Mouse (Mus musculus): ENCODE measurements around the gene Olfr283. TPM values are rescaled to one million over a fixed set of nuclear protein-coding genes. Genes with fewer than 3 reads are reported as not detected.

Olfr283 gene
- total RNA-seq (2023; ENCODE audit: inconsistent age) = not detected in 4 replicates

GRCm38 (mm10) chr15:98380846-98381245 is at the start of gene Olfr283:
Olfr283 (minus strand) TSS chr15:98380946.

GRCm38 (mm10) chr15:98340887-98341286 is 39.9 kb downstream of the Olfr283 start, which contains the start of gene Olfr284:
Olfr284 (minus strand) TSS chr15:98340987.

Other genes starting within 250 kb of the Olfr283 start
- 15.8 to 21.0 TPM (median 18.6 TPM) in 4 replicates for gene Asb8, start 215.3 kb downstream of the Olfr283 start, total RNA-seq (2023; ENCODE audit: inconsistent age)
- not detected in 4 replicates for gene Ccdc184, start 213.8 kb downstream of the Olfr283 start, total RNA-seq (2023; ENCODE audit: inconsistent age)
- gene Olfr288, start 185.4 kb downstream of the Olfr283 start, total RNA-seq (2023; ENCODE audit: inconsistent age) = not detected in 4 replicates
- not detected in 4 replicates for gene Gm44579, start 160.0 kb downstream of the Olfr283 start, total RNA-seq (2023; ENCODE audit: inconsistent age)
- not detected in 4 replicates for gene Olfr287, start 159.9 kb downstream of the Olfr283 start, total RNA-seq (2023; ENCODE audit: inconsistent age)
- not detected in 4 replicates for gene Olfr286, start 146.5 kb downstream of the Olfr283 start, total RNA-seq (2023; ENCODE audit: inconsistent age)
- not detected in 4 replicates for gene H1fnt, start 123.7 kb downstream of the Olfr283 start, total RNA-seq (2023; ENCODE audit: inconsistent age)
- not detected in 4 replicates for gene Zfp641, start 84.8 kb downstream of the Olfr283 start, total RNA-seq (2023; ENCODE audit: inconsistent age)
- not detected in 4 replicates for gene Olfr285, start 63.6 kb downstream of the Olfr283 start, total RNA-seq (2023; ENCODE audit: inconsistent age)
- not detected in 4 replicates for gene Olfr284, start 40.0 kb downstream of the Olfr283 start, total RNA-seq (2023; ENCODE audit: inconsistent age)
- not detected in 4 replicates for gene Olfr282, start 50.3 kb upstream of the Olfr283 start, total RNA-seq (2023; ENCODE audit: inconsistent age)
- gene Olfr281, start 71.6 kb upstream of the Olfr283 start, total RNA-seq (2023; ENCODE audit: inconsistent age) = not detected in 4 replicates
- gene OR5BS1P, start 89.0 kb upstream of the Olfr283 start, total RNA-seq (2023; ENCODE audit: inconsistent age) = not detected in 4 replicates
- 0.93 TPM in 1 of 4 replicates, not detected in the others for gene Lalba, start 101.8 kb upstream of the Olfr283 start, total RNA-seq (2023; ENCODE audit: inconsistent age)
- gene Olfr279, start 111.5 kb upstream of the Olfr283 start, total RNA-seq (2023; ENCODE audit: inconsistent age) = not detected in 4 replicates
- 70.2 to 77.7 TPM (median 72.9 TPM) in 4 replicates for gene Kansl2, start 153.3 kb upstream of the Olfr283 start, total RNA-seq (2023; ENCODE audit: inconsistent age)
- gene Ccnt1, start 190.0 kb upstream of the Olfr283 start, total RNA-seq (2023; ENCODE audit: inconsistent age) = 128 to 168 TPM (median 160 TPM) in 4 replicates
- not detected in 4 replicates for gene 4930415O20Rik, start 190.1 kb upstream of the Olfr283 start, total RNA-seq (2023; ENCODE audit: inconsistent age)
- gene Adcy6, start 229.1 kb upstream of the Olfr283 start, total RNA-seq (2023; ENCODE audit: inconsistent age) = 1.5 to 2.6 TPM (median 2.3 TPM) in 4 replicates
- not detected in 4 replicates for gene Cacnb3, start 249.9 kb upstream of the Olfr283 start, total RNA-seq (2023; ENCODE audit: inconsistent age)

Data from B cell, adult (primary cell).